Mouse (Mus musculus): ENCODE data around the gene Nip7. TPM values are rescaled to one million over a fixed set of nuclear protein-coding genes. Genes with fewer than 3 reads are reported as not detected.

Gene Nip7
- polyA plus RNA-seq, 1 experiment from 2014 or later = 75.9 TPM

GRCm38 (mm10) chr8:107109816-107110435, 53.2 kb downstream of the Nip7 start:
- Histone ChIP-seq H3K9ac (no peak overlapping the region), H3K27ac (replicated peaks) (no peak overlapping the region), H3K36me3 (no peaks in the 10 kb centered on the region), H3K4me1 (replicated peaks) (peaks cover 9% of the 10 kb centered on the region), H3K27me3 (no peaks in the 10 kb centered on the region), H3K9me3 (no peaks in the 10 kb centered on the region), H3K4me2 (no peak overlapping the region), H3K4me3 (no peak overlapping the region)
- 86% methylated on average over 5 of the region's 5 CpGs for WGBS
- no peak for ATAC-seq (ENCODE audit: low read depth)

Small RNA genes within 50 kb of the gene (microRNA-seq; reads per million reads assigned to microRNA genes)
- not detected for gene Mir7075

Other genes with a start within 250 kb of the Nip7 start
- gene Has3, start 186.6 kb upstream of the Nip7 start, polyA plus RNA-seq (2015; fragmentation: Nextera tagmentation; extraction: Ambion mirVana) = 0.47 and 0.74 TPM in 2 replicates
- 42.2 and 46.9 TPM in 2 replicates for gene Utp4, start 163.2 kb upstream of the Nip7 start, polyA plus RNA-seq (2015; fragmentation: Nextera tagmentation; extraction: Ambion mirVana)
- 7.1 and 8.0 TPM in 2 replicates for gene Sntb2, start 121.1 kb upstream of the Nip7 start, polyA plus RNA-seq (2015; fragmentation: Nextera tagmentation; extraction: Ambion mirVana)
- 131 and 139 TPM in 2 replicates for gene Vps4a, start 25.7 kb upstream of the Nip7 start, polyA plus RNA-seq (2015; fragmentation: Nextera tagmentation; extraction: Ambion mirVana)
- 37.5 and 45.3 TPM in 2 replicates for gene Pdf, start 8.3 kb upstream of the Nip7 start, polyA plus RNA-seq (2015; fragmentation: Nextera tagmentation; extraction: Ambion mirVana)
- gene Cog8, start 188 bp upstream of the Nip7 start, polyA plus RNA-seq (2015; fragmentation: Nextera tagmentation; extraction: Ambion mirVana) = 42.4 TPM in 2 replicates
- not detected in 2 replicates for gene Tmed6, start 8.8 kb downstream of the Nip7 start, polyA plus RNA-seq (2015; fragmentation: Nextera tagmentation; extraction: Ambion mirVana)
- 23.3 and 25.5 TPM in 2 replicates for gene Terf2, start 39.7 kb downstream of the Nip7 start, polyA plus RNA-seq (2015; fragmentation: Nextera tagmentation; extraction: Ambion mirVana)
- 94.1 and 105 TPM in 2 replicates for gene Cyb5b, start 93.8 kb downstream of the Nip7 start, polyA plus RNA-seq (2015; fragmentation: Nextera tagmentation; extraction: Ambion mirVana)
- gene Nfat5, start 236.6 kb downstream of the Nip7 start, polyA plus RNA-seq (2015; fragmentation: Nextera tagmentation; extraction: Ambion mirVana) = 13.6 and 14.3 TPM in 2 replicates

All from neural tube, embryonic 13.5 days (tissue).